Mouse (Mus musculus) brain, embryonic 14.5 days (tissue): Measurements from ENCODE around the gene Nectin2.

Experiments
- CTCF ChIP-seq: fragments of 200-500 bp; IDR thresholded peaks from 2 replicates; pipeline ENCODE4 v1.5.1; 2012; ENCODE audit warnings: inconsistent platforms, mild to moderate bottlenecking, moderate library complexity, borderline replicate concordance; ENCODE audit not compliant: insufficient read depth, insufficient read length; ENCODE audit errors: extremely low read depth
- POLR2A ChIP-seq: fragments of 200-500 bp; IDR thresholded peaks from 2 replicates; pipeline ENCODE4 v1.6.1; 2012; ENCODE audit warnings: mild to moderate bottlenecking, inconsistent platforms, borderline replicate concordance; ENCODE audit not compliant: poor library complexity, insufficient read depth, insufficient read length, severe bottlenecking; ENCODE audit errors: extremely low read depth

GRCm38 (mm10) chr7:19690845-19691244, 59.4 kb downstream of the Nectin2 start:
- TF ChIP-seq CTCF = no peak
- TF ChIP-seq POLR2A = no peak
